Mouse (Mus musculus) megakaryocyte, embryonic 14.5 days (primary cell): Measurements from ENCODE around the gene Gm20503. TPM values are rescaled to one million over a fixed set of nuclear protein-coding genes. Genes with fewer than 3 reads are reported as not detected.

Source experiments
- H3K27me3 ChIP-seq: replicated peaks from 2 replicates; pipeline ENCODE3; 2012; ENCODE audit warnings: inconsistent platforms
- H3K36me3 ChIP-seq: replicated peaks from 2 replicates; pipeline ENCODE3; 2012; ENCODE audit warnings: low read length, inconsistent platforms, mixed read lengths
- H3K4me1 ChIP-seq: 2 replicates; pipeline ENCODE4 v1.6.1; 2012; ENCODE audit warnings: inconsistent platforms
- H3K4me3 ChIP-seq: replicated peaks from 2 replicates; pipeline ENCODE3; 2012; ENCODE audit warnings: moderate library complexity, mild to moderate bottlenecking, inconsistent platforms
- H3K9me3 ChIP-seq: 2 replicates; pipeline ENCODE4 v1.6.1; 2012; ENCODE audit warnings: inconsistent platforms
- FLI1 ChIP-seq: IDR thresholded peaks from 2 replicates; pipeline ENCODE4 v1.6.1; 2012; ENCODE audit warnings: low read length, inconsistent platforms, mixed read lengths
- GATA1 ChIP-seq: IDR thresholded peaks from 3 replicates; pipeline ENCODE4 v1.6.1; 2012; ENCODE audit warnings: mixed read lengths, low read length, inconsistent platforms, borderline replicate concordance
- polyA plus RNA-seq: library from polyadenylated mRNA; stranded (reverse); fragments of >175 nt; gene quantifications from 2 replicates; pipeline ENCODE4 v1.2.3, GENCODE M21; 2012; ENCODE audit warnings: low replicate concordance; ENCODE audit not compliant: insufficient read depth

Gm20503 gene
- polyA plus RNA-seq, 1 experiment, result not detected

- H3K4me1 ChIP-seq, result peaks cover 42% of the 10 kb centered on the region
- TF ChIP-seq FLI1, result no peak
- H3K27me3 ChIP-seq, result no peaks in the 10 kb centered on the region
- peak overlapping the region; percentile 91 for H3K4me3 ChIP-seq
- H3K36me3 ChIP-seq, result peaks cover 34% of the 10 kb centered on the region
- H3K9me3 ChIP-seq, result no peaks in the 10 kb centered on the region
Measured at GRCm38 (mm10) chr4:59036490-59037127, 33.6 kb downstream of the Gm20503 start.

- H3K27me3 ChIP-seq, result no peaks in the 10 kb centered on the region
- H3K4me3 ChIP-seq, result no peak overlapping the region
- peaks cover 41% of the 10 kb centered on the region for H3K36me3 ChIP-seq
- TF ChIP-seq GATA1, result no peak
- no peak for TF ChIP-seq FLI1
- H3K4me1 ChIP-seq, result peaks cover 42% of the 10 kb centered on the region
- no peaks in the 10 kb centered on the region for H3K9me3 ChIP-seq
Measured at GRCm38 (mm10) chr4:59037525-59037924, 34.5 kb downstream of the Gm20503 start.

GRCm38 (mm10) chr4:59040397-59041287, 37.6 kb downstream of the Gm20503 start:
- Histone ChIP-seq H3K4me3 (no peak overlapping the region), H3K4me1 (peaks cover 34% of the 10 kb centered on the region), H3K27me3 (no peaks in the 10 kb centered on the region), H3K36me3 (peaks cover 48% of the 10 kb centered on the region), H3K9me3 (0 out of 2 replicates have a peak, but pooled peaks cover 3% of the 10 kb centered on the region)
- TF ChIP-seq FLI1, result no peak
- TF ChIP-seq GATA1, result no peak

- peaks cover 13% of the 10 kb centered on the region for H3K4me1 ChIP-seq
- TF ChIP-seq FLI1 (no peak), GATA1 (no peak)
- H3K4me3 ChIP-seq, result no peak overlapping the region
Measured at GRCm38 (mm10) chr4:59043074-59043473, 40.1 kb downstream of the Gm20503 start.

GRCm38 (mm10) chr4:59043891-59044290, 40.9 kb downstream of the Gm20503 start:
- Histone ChIP-seq H3K4me1 (peaks cover 15% of the 10 kb centered on the region), H3K27me3 (no peaks in the 10 kb centered on the region), H3K4me3 (no peak overlapping the region), H3K36me3 (peaks cover 41% of the 10 kb centered on the region), H3K9me3 (0 out of 2 replicates have a peak, but pooled peaks cover 3% of the 10 kb centered on the region)
- no peak for TF ChIP-seq FLI1
- no peak for TF ChIP-seq GATA1

More at GRCm38 (mm10) chr4:59043074-59043473, 40.1 kb downstream of the Gm20503 start:
- Histone ChIP-seq H3K9me3 (0 out of 2 replicates have a peak, but pooled peaks cover 3% of the 10 kb centered on the region), H3K27me3 (no peaks in the 10 kb centered on the region), H3K36me3 (peaks cover 45% of the 10 kb centered on the region)

GRCm38 (mm10) chr4:59047222-59047621, 44.2 kb downstream of the Gm20503 start:
- H3K4me1 ChIP-seq, result peaks cover 12% of the 10 kb centered on the region
- TF ChIP-seq FLI1 (no peak), GATA1 (no peak)
- H3K4me3 ChIP-seq, result no peak overlapping the region
- H3K36me3 ChIP-seq, result peaks cover 8% of the 10 kb centered on the region
- H3K27me3 ChIP-seq, result no peaks in the 10 kb centered on the region
- 0 out of 2 replicates have a peak, but pooled peaks cover 3% of the 10 kb centered on the region for H3K9me3 ChIP-seq

GRCm38 (mm10) chr4:59051081-59051480, 48.1 kb downstream of the Gm20503 start:
- no peak for TF ChIP-seq FLI1
- no peak for TF ChIP-seq GATA1
- H3K4me3 ChIP-seq, result peak overlapping the region; percentile 26
- H3K4me1 ChIP-seq, result peaks cover 23% of the 10 kb centered on the region
- peaks cover 5% of the 10 kb centered on the region for H3K27me3 ChIP-seq
- H3K36me3 ChIP-seq, result no peaks in the 10 kb centered on the region
- H3K9me3 ChIP-seq, result no peaks in the 10 kb centered on the region

GRCm38 (mm10) chr4:59057929-59058328, 54.9 kb downstream of the Gm20503 start:
- Histone ChIP-seq H3K27me3 (peaks cover 9% of the 10 kb centered on the region), H3K4me3 (no peak overlapping the region), H3K4me1 (peaks cover 11% of the 10 kb centered on the region), H3K9me3 (no peaks in the 10 kb centered on the region), H3K36me3 (no peaks in the 10 kb centered on the region)
- TF ChIP-seq FLI1 (no peak), GATA1 (no peak)

- Histone ChIP-seq H3K27me3 (peaks cover 5% of the 10 kb centered on the region), H3K9me3 (peaks cover 3% of the 10 kb centered on the region; the same call in 1 of the 2 replicates), H3K36me3 (no peaks in the 10 kb centered on the region), H3K4me3 (no peak overlapping the region), H3K4me1 (no peaks in the 10 kb centered on the region; the same call in 1 of the 2 replicates)
- TF ChIP-seq GATA1 (no peak), FLI1 (no peak)
Measured at GRCm38 (mm10) chr4:59062526-59062925, 59.5 kb downstream of the Gm20503 start.

GRCm38 (mm10) chr4:59069276-59069675, 66.3 kb downstream of the Gm20503 start:
- no peaks in the 10 kb centered on the region for H3K36me3 ChIP-seq
- TF ChIP-seq FLI1, result no peak
- no peak for TF ChIP-seq GATA1
- H3K4me1 ChIP-seq, result 0 out of 2 replicates have a peak, but pooled peaks cover 2% of the 10 kb centered on the region
- peaks cover 10% of the 10 kb centered on the region for H3K27me3 ChIP-seq
- no peak overlapping the region for H3K4me3 ChIP-seq
- H3K9me3 ChIP-seq, result peaks cover 3% of the 10 kb centered on the region; the same call in 1 of the 2 replicates
